Mouse (Mus musculus): ENCODE data around the gene Slc30a2.

The Slc30a2 gene

GRCm38 (mm10) chr4:134397121-134397520 lies 54.1 kb downstream of the Slc30a2 start:
- peak; percentile 42 to 72 for DNase-seq (ENCODE audit: low spot score in 2 of 2)

- no peak for DNase-seq (ENCODE audit: low spot score in 2 of 2)
Measured at GRCm38 (mm10) chr4:134397732-134398131, 54.8 kb downstream of the Slc30a2 start.

GRCm38 (mm10) chr4:134400206-134400605 lies 57.2 kb downstream of the Slc30a2 start:
- DNase-seq (ENCODE audit: low spot score in 2 of 2) = no peak

DNA sequence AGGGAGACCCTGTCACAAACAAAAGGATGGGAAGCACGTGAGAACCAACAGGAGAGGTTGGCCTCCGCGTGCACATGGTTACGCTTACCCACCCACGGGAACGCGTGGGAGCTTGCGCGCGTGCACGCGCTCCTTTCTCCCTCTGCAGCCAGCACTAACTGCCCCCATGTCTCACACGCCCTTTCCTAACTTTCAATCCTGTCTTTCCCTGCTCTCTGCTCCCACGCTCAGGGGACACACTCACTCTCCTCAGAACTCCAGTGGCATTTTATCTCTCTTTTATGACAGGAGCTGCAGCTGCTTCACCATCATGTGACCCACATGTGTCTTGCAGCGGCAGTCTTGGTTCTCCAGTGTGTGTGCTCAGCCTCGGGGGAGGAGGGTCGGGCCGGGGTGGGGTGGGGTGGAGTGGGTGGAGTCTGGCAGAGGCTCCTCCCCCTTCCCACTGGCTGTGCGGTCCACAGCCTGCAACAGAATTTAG lies 58.2 kb downstream of the Slc30a2 start:
- peak in 1 of 2 experiments; percentile 50 for DNase-seq (ENCODE audit: low spot score in 2 of 2)

DNA sequence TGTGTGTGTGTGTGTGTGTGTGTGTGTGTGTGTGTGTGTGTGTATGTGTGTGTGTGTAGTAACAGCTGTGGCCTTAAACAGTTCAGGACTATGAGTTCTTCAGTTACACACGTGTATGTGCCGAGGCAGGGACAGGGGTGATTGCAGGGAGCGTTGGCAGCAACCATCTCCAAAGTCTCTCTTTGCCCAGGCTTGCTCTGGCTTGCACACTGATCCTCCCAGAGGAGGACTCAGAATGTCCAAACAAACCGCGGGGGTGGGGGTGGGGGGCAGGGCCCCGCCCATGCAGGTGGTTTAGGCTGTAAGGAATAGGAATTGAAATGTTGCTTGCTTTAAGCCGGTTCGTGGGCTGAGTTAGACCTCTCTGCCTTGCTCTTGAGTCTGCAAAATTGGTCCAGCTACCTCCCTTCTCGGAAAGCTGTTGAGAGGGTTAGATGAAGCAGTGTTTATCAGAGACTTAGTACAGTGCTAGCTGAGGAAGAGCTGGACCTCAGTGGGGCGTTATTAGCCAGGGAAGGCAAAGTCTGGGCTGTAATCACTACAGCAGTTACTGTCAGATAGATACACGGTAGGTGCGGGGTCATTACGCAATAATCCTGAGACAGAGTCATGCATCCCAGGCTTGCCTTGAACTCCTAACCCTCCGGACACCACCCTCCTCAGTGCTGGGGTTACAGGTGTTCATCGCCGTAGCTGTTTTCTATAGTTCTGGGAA lies 59.0 kb downstream of the Slc30a2 start:
- DNase-seq (ENCODE audit: low spot score in 2 of 2) = no peak

DNA sequence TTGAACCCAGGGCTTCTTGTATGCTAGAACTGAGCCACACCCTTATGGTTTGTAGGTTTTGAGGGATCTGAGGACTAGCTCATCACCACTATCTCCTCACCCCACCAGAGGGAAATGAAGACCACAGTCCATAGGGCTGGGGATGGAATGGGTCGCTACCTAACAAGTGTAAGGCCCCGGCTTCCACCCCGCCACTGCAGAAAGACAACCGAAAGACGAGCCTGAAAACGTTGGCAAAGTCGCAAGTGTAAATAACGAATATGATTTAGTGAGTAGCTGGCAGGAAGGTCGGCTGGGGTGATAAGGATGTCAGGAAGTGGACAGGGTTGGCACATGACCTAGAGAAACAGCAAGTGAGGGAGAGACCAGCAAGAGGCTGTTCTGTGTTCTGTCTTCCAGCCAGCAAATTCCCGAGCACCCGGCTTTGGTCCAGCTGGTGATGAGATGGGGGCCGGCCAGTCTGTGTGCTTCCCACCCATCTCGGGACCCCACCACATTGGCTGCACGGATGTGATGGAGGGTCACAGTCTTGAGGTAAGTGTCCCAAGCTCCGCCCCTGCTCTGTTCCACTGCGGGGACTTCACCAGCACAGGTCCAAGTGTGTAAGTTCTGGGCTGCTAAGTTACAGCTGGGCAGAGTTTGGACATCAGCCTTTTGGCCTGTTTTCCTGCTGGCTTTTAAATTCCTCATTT lies 59.7 kb downstream of the Slc30a2 start:
- DNase-seq (ENCODE audit: low spot score in 2 of 2) = peak; percentile 67 to 72

DNA sequence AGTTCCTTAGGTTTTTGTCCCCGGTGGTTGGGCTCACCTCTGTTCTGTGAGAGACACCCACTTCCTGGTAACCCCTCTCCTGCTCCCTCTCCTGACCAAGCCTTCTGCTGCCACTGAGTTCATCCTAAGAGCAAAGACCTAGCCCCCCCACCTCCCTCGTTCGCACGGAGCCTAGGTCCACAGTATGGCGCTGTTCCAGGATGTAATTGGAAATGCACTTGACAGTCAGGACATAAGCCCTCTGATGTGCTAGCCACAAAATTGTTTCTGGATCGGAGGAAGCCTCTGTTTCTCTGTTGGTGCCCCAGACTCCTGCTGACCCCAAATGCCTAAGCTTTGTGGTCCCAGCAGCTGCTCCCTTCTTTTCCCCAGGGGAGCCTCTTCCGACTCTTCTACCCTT lies 60.7 kb downstream of the Slc30a2 start:
- no peak for DNase-seq (ENCODE audit: low spot score in 2 of 2)

Measured in urinary bladder, postnatal 4 days (tissue).